Mouse (Mus musculus) bone marrow, adult 2 months (tissue): ENCODE data around the gene Cks1b. TPM values are rescaled to one million over a fixed set of nuclear protein-coding genes. Genes with fewer than 3 reads are reported as not detected.

Experiments used
- H3K27ac ChIP-seq: fragments of 200-500 bp; 2 replicates; pipeline ENCODE4 v1.5.1; 2012; ENCODE audit warnings: low read depth, mild to moderate bottlenecking, control low read depth, inconsistent platforms, low read length; ENCODE audit not compliant: control insufficient read depth, poor library complexity, insufficient read depth
- H3K4me1 ChIP-seq: fragments of 200-500 bp; 2 replicates; pipeline ENCODE4 v1.6.1; 2011; ENCODE audit warnings: low read length; ENCODE audit not compliant: control insufficient read depth, insufficient read depth
- H3K4me3 ChIP-seq: fragments of 200-500 bp; replicated peaks from 2 replicates; pipeline ENCODE3; 2011; ENCODE audit warnings: mild to moderate bottlenecking, low read depth, low read length, control low read depth; ENCODE audit not compliant: control insufficient read depth
- CTCF ChIP-seq: fragments of 200-500 bp; IDR thresholded peaks from 2 replicates; pipeline ENCODE4 v1.5.1; 2011; ENCODE audit warnings: low read length, control low read depth; ENCODE audit not compliant: control insufficient read depth, insufficient read depth
- POLR2A ChIP-seq: fragments of 200-500 bp; IDR thresholded peaks from 2 replicates; pipeline ENCODE4 v1.6.1; 2011; ENCODE audit warnings: low read depth, mild to moderate bottlenecking, control low read depth, low read length, borderline replicate concordance; ENCODE audit not compliant: control insufficient read depth
- WGBS: fragments of 180-500 bp; shearing (Covaris S2); methylation state at CpG from one replicate; pipeline ENCODE4 v1.1.7; 2018; 5-methylcytosine and 5-hydroxymethylcytosine counted together
- polyA plus RNA-seq: library from polyadenylated mRNA; stranded (reverse); fragments of >200 nt; gene quantifications from 2 replicates; pipeline ENCODE4 v1.2.4, GENCODE M21; 2011; ENCODE audit warnings: low replicate concordance; ENCODE audit not compliant: missing spikeins, insufficient read depth, insufficient read length

Cks1b gene
- polyA plus RNA-seq, 1 experiment: 126 TPM

GRCm38 (mm10) chr3:89384331-89385076 is 33.7 kb downstream of the Cks1b start:
- Histone ChIP-seq H3K4me3 (peak overlapping the region; percentile 54), H3K4me1 (peaks cover 6% of the 10 kb centered on the region), H3K27ac (peak overlapping the region; percentile 75)
- 69% methylated on average over 12 of the region's 12 CpGs for WGBS
- TF ChIP-seq POLR2A (no peak), CTCF (no peak)

GRCm38 (mm10) chr3:89383651-89384255 is 34.4 kb downstream of the Cks1b start:
- TF ChIP-seq POLR2A: no peak
- TF ChIP-seq CTCF: no peak
- WGBS: 82% methylated on average over 5 of the region's 5 CpGs

GRCm38 (mm10) chr3:89382950-89383349 is 35.2 kb downstream of the Cks1b start:
- H3K27ac ChIP-seq: no peak overlapping the region
- TF ChIP-seq POLR2A: no peak
- TF ChIP-seq CTCF: no peak
- WGBS: 83% methylated on average over 5 of the region's 5 CpGs
- peaks cover 6% of the 10 kb centered on the region for H3K4me1 ChIP-seq
- H3K4me3 ChIP-seq: no peak overlapping the region

More at GRCm38 (mm10) chr3:89383651-89384255, 34.4 kb downstream of the Cks1b start:
- Histone ChIP-seq H3K4me3 (no peak overlapping the region), H3K4me1 (peaks cover 6% of the 10 kb centered on the region), H3K27ac (no peak overlapping the region)

- 78% methylated on average over 9 of the region's 9 CpGs for WGBS
- no peak overlapping the region for H3K27ac ChIP-seq
- peaks cover 6% of the 10 kb centered on the region for H3K4me1 ChIP-seq
- TF ChIP-seq POLR2A (no peak), CTCF (no peak)
- no peak overlapping the region for H3K4me3 ChIP-seq
Observed at GRCm38 (mm10) chr3:89382033-89382882, 35.9 kb downstream of the Cks1b start.

- Histone ChIP-seq H3K4me1 (peaks cover 6% of the 10 kb centered on the region), H3K27ac (no peak overlapping the region), H3K4me3 (no peak overlapping the region)
- 92% methylated on average over 11 of the region's 11 CpGs for WGBS
- no peak for TF ChIP-seq POLR2A
- no peak for TF ChIP-seq CTCF
Observed at GRCm38 (mm10) chr3:89381233-89381632, 37.0 kb downstream of the Cks1b start.

GRCm38 (mm10) chr3:89380711-89381110 is 37.5 kb downstream of the Cks1b start:
- Histone ChIP-seq H3K4me3 (no peak overlapping the region), H3K27ac (no peak overlapping the region), H3K4me1 (peaks cover 6% of the 10 kb centered on the region)
- TF ChIP-seq CTCF (no peak), POLR2A (no peak)
- 94% methylated on average over 18 of the region's 18 CpGs for WGBS

GRCm38 (mm10) chr3:89380291-89380690 is 37.9 kb downstream of the Cks1b start:
- H3K27ac ChIP-seq: no peak overlapping the region
- H3K4me1 ChIP-seq: peaks cover 6% of the 10 kb centered on the region

More at GRCm38 (mm10) chr3:89380291-89380690, 37.9 kb downstream of the Cks1b start:
- H3K4me3 ChIP-seq: no peak overlapping the region
- TF ChIP-seq POLR2A (no peak), CTCF (no peak)
- 90% methylated on average over 14 of the region's 14 CpGs for whole genome bisulfite sequencing
